Mouse (Mus musculus): ENCODE results near the gene Glo1.

The Glo1 gene

DNA sequence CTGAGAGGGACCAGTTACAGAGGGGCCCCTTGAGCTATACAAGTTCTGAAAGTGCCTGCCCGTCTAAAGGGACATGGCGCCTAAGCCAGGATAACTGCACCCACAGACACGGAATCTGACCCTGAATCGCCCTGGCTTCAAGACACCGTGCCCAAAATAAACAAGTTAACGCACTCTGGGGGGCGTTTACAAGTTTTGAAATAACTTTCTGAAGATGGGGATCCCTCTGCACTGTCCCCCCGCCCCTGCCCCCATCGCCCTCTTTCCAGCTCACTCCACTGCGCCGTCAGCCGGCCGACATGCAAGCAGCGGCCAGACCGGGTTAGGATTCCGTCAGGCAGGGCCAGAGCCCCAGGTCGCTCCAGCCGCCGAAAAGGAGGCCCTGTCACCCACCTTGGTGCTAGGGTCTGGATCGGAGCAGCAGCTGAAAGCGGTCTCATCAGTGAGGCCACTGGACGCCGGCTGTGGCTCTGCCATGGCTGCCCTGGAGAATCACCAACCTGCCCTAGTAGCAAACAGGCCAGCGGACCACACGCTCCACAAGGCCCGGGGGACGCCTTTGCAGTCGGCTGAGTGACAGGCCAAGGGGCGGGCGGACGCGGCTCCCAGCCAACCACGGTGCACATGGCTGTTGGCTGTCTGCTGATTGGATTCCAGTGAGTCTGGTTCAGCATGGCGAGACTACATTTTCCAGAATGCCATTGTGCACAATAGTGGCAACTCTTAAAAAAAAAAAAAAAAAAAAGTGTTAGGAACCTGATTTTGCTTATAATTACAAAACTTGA, 14.4 kb downstream of the Glo1 start:
- DNase-seq = peak; percentile 98 to 99

DNA sequence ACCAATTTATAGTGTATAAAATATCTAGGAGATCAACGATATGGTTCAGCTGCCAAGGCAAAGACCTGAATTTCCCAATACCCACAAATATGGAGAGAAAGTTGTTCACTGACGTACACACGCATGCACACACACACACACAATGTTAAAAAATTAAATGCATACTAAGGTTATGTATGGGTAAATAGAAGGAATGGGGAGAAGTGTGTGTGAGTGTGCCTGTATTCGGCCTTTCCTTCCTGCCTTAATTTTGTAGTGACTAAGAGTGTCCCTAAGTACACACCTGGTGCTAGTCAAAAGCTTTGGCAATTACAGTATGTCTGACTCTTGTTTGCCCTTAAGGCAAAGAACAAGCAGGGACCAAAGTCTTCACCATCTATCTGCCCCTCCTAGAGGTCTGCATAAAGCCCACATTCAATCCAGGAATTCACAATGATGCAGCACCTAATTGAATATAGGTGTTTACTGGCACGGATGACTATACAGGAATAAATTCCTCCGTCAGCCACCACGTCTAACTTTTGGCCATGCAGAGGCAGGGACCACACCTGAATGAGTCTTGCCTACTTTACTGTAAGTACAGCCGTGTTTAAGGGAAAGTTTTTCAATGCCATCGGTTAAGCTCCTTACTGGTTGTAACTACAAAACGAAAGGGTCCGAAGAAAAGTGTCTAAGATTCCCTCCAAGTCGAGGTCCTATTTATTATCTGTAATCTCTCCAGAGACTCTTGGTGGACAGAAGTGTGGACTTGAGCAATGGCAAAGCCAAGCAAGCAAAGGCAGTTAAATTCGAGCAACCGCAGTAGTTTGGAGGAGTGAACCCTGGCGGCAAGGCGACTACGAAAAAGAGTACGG, 15.2 kb downstream of the Glo1 start:
- DNase-seq = no peak

DNA sequence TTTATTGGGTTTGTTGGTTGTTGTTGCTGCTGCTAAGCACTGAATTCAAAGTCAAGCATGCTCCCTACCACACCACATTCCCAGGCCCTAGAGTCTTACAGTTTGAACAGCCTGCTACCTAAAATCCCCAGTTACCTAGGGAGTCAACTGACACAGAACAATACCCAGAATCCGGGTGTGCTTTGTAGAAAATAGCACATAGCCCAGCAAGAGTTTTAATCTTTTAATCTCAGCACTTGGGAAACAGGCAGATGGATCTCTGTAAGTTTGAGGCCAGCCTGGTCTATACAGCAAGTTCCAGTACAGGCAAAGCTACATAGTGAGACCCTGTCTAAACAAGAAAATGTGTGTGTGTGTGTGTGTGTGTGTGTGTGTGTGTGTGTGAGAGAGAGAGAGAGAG, 15.9 kb downstream of the Glo1 start:
- no peak for DNase-seq

DNA sequence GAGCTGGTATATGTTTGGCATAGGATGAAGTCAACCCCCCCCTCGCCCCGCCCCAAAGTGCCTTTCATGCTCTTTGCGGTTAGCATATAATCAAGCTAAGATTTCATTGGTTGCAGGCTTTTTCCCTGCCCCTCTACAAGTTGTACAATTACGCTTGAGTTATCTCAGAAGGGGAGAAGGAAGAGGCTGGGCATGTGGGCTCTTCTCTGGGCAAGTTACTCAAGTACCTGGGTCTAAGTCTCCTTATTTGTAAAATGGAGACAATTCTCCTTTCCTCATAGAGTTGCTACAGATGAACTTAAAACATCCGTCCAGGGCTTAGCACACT, 16.7 kb downstream of the Glo1 start:
- no peak for DNase-seq

DNA sequence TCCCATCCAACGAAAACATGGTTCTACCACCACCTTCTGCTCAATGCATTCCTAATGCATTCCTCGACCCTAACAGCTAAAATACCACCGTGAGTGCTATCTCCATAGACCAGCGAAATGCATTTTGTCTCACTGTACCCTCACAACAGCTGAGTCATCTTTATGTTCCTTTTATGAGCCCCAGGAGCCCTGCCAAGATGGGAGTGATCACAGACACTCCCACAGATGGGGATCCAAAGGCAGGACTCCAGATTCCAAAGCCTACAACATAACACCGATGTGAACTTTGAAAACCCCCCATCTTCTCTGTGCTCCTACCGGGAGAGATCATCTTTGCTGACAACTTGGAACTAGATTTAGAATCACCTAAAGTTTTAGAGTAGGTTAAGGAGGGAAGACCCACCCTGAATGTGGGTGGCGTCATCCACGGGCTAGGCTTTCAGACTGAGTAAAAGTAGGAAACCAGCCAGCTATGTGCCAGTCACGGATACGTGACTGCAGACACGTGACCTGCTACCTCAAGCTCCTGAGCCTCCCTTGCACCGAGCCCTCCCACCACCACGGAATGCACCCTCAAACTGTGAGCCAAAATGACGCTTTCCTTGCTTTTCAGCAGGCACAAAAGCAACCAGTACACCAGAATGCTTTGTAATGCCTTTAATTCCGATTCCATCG, 17.2 kb downstream of the Glo1 start:
- DNase-seq = no peak

DNA sequence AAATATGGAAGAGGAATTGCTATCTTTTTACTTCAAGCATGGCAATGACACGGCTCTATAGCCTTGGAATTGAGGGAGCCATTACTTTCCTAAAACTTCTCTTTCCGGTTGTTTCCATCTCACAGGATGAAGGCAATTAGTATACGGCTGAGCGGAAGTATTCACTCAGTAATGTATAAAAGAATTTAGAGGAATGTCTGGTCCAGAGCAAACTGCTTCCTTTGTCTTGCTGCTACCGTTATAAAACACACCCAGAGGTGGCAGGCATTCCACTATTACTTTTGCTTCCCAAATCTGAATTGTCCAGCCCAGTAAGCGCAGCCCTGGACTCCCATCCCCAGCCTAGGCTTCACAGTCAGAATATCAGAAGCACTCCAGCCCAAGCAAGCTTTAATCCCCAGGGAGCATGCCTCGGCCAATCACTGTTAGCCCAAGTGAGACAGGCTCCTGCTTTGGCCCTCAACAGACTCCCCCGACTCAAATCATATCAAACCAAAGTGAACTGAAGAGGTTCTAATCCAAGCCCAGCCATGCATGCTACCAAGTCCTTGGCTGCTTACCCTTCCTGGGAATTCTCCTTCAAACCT, 18.7 kb downstream of the Glo1 start:
- no peak for DNase-seq

DNA sequence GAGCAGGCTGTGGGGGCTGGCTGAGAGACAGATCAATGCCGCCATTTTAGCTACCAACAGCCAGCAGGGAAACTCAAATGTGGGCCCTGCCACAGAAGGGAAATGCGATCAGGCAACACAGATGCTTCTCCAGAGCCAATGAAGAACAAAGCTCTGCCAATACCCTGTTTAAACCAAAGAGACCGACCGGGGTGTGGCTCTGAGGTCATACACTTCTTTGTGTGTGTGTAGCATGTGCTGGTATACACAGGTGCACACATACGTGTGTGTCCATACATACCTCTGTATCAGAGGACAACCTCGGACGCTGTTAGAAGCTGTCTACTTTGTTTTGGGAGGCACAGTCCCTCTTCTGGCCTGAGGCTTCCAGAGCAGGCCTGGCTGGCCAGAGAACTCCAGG, 19.3 kb downstream of the Glo1 start:
- DNase-seq = no peak

DNA sequence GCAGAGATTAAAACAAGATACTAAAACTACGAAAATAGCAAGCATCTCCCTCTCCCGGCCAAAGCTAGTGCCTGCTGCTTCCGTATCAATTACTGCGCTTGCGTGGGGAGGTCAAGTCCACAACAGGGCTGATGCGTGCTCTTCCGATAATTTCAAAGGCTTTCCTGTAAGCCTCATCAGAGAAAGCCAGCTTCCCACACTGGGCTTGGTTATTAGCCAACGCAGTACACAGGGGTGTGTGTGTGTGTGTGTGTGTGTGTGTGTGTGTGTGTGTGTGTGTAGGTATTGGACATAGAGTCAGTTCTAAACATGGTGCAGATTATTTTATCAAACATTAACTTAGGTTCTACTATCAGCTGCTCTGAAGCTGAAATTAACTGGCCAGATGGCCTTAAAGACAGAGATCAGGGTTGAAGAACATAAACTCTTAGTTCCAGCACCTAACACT, 20.0 kb downstream of the Glo1 start:
- DNase-seq = no peak

DNA sequence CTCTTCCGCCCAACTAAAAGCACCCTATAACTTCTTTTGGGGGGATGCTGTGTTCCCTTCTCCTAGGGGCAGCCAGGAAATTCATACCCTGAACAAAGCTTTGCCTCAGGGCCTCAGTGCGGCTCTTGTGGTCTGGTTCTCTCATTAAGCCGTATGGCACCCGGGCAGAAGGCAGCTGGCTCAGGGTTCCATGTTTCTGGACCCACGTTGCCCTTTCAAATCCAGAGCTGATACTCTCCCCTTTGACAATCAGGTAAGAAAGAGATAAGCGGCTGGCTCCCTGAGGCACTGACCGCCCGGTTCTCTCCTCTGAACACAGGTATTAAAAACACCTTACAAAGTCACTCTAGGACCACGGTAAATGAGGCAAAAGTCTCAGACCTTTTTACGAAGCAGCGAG, 20.5 kb downstream of the Glo1 start:
- no peak for DNase-seq

DNA sequence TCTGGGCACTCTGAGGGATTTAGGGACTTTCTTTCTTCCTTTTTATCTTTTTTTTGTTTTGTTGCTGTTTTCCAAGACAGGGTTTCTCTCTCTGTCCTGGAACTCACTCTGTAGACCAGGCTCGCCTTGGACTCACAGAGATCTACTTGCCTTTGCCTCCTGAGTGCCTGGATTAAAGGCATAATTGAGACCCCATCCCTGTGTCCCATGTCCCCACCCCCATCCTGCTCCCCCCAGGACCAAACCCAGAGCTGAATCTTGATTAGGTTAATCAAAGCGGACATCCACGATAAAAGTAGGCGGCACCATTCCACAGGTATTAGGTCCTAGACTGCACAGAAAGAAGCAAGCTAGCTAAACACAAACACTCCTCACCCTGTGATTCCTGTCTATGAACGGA, 21.7 kb downstream of the Glo1 start:
- DNase-seq = no peak

DNA sequence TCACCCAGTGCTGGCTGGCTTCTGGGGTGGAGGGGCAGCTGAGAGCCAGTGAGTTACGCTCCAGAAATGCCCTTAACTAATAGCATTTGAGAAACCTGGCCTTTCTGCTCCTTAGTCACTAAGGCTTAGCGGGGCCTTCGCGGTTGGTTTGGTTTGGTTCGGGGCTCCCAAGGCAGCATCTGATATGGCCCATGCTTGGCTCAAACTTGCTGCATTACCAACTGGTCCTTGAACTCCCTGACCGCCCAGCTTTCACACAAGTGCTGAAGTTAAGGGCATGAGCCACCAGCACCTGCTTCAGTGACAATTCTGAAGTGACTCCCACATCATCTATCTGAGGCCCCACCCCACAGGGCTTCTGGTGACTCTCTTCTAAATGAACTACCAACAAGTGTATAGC, 22.4 kb downstream of the Glo1 start:
- no peak for DNase-seq

DNA sequence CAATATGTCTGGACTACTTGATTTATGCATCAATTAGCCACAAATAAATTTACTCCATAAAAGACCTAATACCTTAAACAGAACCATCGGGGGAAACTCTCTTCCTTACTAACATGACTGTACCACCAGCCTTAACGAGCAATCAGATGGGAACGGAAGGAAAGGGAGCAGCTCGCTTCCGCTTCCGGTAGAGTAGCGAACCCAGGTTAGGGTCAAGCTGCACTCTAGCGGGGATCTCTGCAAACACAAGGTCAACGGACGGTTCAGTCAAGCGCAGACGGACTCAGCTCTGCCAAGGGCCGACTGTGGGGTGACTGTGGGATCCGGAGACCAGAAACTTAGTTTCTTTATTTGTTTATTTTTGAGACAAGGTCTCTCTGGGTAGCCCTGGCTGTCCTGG, 24.5 kb downstream of the Glo1 start:
- DNase-seq = no peak

DNA sequence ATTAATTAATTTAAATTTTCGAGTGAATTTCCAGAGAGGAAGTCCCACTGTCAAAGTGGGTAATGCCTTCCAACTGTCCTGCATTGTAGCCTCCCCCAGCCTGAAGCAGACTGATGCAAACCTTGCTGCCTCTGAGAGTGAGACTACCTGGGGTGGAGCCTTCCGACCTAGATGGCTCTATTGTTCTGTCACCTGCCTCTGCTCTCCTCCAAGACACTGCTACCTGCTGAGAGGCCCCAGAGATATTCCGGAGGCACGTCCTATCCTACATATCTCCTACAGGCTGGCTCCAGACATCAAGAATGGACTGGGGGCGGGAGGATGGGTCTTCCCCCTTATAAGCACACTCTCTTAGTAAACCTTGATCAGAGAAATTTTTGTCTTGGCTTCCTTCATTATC, 28.4 kb downstream of the Glo1 start:
- DNase-seq = no peak

DNA sequence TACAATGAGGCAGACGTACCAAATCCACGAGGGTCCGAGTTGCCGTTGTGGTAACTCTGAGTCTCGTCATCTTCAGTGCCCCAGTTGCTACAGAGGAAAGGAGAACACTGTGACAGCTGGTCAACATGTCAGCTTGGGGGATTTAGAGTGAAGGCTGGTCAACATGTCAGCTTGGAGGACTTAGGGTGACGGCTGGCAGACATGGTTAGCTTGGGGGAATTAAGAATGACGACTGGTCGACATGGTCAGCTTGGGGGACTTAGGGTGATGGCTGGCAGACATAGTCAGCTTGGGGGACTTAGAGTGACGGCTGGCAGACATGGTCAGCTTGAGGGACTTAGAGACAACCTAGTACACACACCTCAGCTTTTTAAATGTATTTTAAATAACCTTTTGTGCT, 28.9 kb downstream of the Glo1 start:
- no peak for DNase-seq

DNA sequence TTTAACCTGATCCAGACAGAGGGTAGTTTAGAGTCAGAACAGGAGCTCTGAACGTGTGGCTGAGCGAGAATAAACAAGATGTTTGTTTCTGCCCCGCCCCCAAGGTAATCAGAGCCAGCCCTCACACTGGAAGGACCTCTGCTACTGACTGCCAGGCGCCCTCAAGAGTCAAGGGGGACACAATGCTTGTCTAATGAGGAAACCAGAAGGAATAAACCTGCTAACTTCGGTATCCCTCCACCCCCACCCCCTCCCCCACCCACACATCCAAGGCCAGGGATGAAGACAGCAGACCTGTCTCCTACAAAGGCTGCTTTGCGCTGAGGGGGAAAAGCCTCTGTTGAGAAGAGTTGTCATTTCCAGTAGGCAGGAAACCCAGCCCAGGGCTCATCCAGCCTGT, 31.8 kb downstream of the Glo1 start:
- no peak for DNase-seq

DNA sequence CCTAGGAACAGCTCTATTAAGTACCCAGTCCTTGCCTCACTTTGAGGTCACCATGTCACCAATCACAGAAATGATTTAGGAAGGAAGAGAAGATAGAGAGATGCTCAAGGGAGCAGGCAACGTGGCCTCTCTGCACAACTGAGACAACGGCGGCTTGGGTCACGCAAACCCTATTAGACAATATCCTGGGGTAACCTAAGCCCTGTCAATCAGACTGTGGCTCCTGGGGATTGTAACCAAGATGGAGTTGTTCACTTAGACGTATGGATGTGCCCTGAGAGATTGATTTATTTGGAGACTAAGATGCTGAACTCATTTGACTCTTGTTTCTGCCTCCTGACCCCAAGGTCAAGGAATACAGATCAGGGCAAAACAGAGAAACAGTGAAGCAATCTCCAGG, 32.3 kb downstream of the Glo1 start:
- no peak for DNase-seq

DNA sequence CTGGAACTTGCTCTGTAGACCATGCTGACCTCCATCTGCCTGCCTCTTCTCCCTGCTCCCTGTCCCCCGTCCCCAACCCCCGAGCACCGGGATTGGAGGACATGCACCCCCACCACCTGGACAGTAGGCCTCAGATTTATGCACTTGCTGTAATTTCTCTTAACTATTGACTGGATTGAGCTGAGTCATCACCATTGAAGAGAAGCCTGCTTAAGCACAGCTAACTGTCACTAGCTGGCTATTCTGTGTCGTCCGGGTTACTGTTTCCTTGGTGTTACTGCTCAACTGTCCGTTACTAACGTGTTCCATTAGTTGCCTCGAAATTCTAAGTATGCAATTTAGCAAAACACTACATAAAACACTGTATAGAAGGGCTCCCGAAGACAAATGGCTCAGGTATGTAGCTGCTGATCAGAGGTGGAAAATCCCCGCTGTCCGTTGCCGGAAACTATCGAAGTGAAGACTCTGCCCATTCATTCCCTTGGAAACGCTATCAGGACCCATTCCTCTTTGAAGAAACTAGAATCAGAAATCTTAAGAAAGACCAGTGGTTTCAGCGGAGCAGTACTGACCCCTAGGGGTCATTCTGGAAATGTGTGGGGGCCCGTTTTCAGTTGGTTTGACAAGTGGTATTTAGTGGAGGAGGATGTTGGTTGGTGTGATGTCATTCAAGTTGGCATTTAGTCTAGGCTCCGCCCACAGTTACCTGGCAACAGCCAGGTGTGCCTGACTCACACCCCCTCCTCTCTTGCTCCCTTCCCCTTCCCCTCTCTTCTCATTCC, 36.1 kb downstream of the Glo1 start:
- DNase-seq = peak in 1 of 2 experiments; percentile 55

DNA sequence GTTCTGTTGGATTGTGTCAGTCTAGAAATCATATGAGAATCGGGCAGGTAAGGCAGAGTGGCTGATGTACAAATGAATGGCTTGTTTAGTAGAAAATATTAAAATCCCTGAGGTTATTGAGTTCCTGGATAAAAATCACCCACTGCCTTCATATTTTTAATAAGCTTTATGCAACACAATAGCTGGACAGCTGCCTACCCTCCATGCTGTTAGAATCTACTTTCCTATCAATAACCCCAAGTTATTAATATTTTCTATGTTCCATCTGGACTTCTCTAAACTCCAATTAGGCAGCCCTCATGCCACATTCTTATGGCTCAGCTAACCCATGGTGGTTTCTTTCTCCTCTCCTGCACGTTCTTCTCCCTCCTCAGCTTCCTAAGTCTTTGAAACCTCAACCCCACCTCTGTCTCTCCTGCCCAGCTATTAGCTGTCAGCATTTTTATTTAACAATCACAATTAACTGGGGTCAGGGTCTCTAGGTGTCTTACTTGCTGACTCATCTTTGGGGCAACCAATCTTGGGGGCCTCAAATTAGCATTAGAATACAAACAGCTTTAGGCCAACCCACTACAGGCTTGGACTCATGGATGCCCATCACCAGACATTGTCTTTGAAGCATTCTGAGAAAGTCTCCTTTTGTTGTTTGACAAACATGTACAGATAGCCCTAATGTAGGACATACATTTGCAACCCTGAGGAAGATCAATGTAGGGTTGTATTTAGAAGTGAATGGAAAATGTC, 43.2 kb downstream of the Glo1 start:
- DNase-seq = no peak

DNA sequence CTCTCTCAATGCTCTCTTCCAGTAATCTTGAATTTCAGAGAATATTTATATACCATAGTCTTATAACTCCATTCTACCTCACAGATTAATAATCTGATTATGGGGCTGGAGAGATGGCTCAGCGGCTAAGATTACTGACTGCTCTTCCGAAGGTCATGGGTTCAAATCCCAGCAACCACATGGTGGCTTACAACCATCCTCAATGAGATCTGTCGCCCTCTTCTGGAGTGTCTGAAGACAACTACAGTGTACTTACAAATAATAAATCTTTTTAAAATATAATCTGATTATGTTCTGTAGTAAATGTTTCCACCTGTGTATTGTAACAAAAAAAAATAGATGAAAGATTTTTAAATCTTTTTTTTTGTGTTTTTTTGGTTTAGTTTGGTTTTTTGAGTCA, 44.4 kb downstream of the Glo1 start:
- DNase-seq = no peak

DNA sequence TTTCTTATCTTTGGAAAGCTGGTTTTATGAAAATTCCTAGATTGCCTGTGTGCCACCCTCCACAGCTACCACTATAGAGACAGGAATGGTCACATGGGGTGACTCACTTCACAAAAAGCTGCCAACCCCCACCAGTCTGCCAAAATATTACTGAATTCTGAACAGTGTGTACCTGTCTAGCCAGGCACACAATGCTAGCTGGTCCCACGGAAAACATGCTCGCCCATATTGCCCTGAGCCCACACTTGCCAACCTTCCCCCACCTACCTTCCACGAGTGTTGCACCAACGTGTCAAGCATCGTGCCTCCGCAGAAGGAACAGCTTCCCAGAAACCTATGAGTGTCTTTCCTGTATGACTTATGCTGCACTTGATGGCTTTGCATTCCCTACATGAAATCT, 45.5 kb downstream of the Glo1 start:
- no peak for DNase-seq

DNA sequence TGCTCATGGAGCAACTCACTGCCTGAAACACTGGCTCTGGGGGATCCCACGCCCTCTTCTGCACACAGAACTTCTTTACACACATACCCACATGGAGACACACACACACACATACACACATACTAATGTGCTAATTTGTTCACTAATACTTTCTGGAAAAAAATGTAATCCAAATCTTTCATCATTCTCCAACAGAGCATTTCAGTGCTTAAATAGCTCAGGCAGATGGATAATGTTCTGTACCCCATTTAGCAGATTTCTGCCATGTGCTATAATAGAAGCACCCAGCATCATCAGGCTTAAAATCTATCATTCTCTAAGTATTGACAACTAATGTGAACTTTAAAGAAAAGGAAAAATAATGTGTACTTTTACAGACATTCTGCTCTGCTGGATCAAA, 45.9 kb downstream of the Glo1 start:
- DNase-seq = no peak

DNA sequence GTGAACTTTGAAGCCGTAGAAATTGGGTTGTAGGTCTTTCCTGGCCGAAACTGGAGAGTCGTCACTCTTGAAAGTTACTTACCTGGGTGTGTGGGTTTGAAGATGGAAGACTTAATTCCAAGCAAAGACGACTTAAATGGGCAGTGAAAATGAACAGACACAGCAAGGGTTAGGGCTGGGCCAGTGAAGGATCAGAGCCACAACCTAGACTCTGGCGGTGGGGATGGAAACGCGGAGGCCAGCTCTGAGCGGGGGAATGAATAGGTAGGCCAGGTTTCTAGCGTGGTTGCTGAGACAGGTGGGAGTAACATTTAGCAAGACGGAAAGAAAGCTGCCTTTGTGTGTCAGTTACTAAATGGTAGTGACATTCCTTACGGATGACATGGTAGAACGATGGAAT, 49.7 kb downstream of the Glo1 start:
- no peak for DNase-seq

All from spleen, adult 18-20 months (tissue).